ENCODE assay signal across 8 mouse cellular contexts in the genomic region with DNA sequence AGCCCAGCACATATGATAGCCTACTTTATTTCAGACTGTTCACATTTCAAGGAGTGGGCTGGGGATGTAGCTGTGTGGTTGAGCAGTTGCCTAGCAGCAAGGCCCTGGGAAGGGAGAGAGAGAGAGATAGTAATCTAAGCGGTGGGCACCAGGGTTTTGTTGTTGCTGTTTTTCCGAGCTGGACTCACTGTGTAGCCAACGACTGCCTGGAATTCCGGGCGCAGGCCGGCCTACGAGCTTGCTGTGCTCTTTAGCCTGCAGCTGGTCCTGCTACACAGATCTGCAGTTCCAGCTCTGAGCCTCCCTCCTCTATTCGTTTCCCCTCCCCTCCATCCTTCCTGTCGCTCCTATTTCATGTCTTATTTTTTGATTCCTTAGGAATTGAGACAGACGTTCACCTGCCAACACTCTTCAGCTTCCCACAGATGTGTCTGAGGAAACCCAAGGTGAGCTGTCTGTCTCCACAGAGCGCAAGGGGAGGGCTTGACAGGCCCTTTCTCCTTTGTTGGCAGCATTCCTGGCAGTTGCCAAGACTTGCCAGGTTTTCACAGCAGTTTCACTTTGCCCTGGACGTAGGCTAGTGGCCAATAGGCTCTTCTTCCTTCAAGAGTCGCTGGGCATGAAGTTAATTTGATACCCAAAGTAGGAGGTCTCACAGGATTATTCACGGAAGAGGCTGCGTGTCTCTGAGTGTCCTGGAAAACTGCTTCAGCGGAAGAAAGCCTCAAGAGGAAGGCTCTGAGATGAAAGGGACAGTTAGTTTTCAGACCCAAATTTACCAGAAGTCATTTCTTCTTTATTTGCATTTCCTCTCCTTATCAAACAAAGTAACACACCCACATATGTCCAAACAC. TPM values are rescaled to one million over a fixed set of nuclear protein-coding genes. Genes with fewer than 3 reads are reported as not detected.
DNase-seq lines count a peak whose midpoint lies in the region; ATAC-seq and TF ChIP-seq lines count a peak whose summit lies in the region.

No protein-coding gene starts in this region.

- peaks cover 5% of the 10 kb centered on the region; the same call in 1 of the 2 replicates for H3K4me1 ChIP-seq in testis, adult 2 months (ENCODE audit: control insufficient read depth, insufficient read depth, low read length)
- H3K4me1 ChIP-seq in heart, embryonic 13.5 days, result peaks cover 77% of the 10 kb centered on the region
- peaks cover 57% of the 10 kb centered on the region for H3K4me1 ChIP-seq in kidney, embryonic 16.5 days (ENCODE audit: insufficient read depth, low read length)
- H3K4me1 ChIP-seq in lung, adult 2 months (ENCODE audit: control insufficient read depth, insufficient read depth, low read length), result peaks cover 34% of the 10 kb centered on the region

- ATAC-seq in heart, embryonic 13.5 days (ENCODE audit: extremely low read depth, insufficient number of reproducible peaks, low FRiP score, low TSS enrichment), result no peak
- peak; percentile 74; the same call in 1 of the 2 replicates for ATAC-seq in kidney, embryonic 16.5 days (ENCODE audit: low FRiP score, low TSS enrichment)
- ATAC-seq in megakaryocyte progenitor cell, adult 5-6 weeks (replicated peaks; ENCODE audit: poor library complexity), result no peak

- no peaks in the 10 kb centered on the region for H3K27me3 ChIP-seq in testis, adult 2 months (ENCODE audit: control insufficient read depth, insufficient read depth, low read length)
- no peaks in the 10 kb centered on the region for H3K27me3 ChIP-seq in heart, embryonic 13.5 days (replicated peaks)
- no peaks in the 10 kb centered on the region for H3K27me3 ChIP-seq in kidney, embryonic 16.5 days (ENCODE audit: insufficient read depth, low read length)

- no peak for TF ChIP-seq POLR2A in testis, adult 2 months (IDR thresholded peaks at IDR 0.05; ENCODE audit: control insufficient read depth, low read depth, low read length)
- no peak for TF ChIP-seq POLR2A in lung, adult 2 months (IDR thresholded peaks at IDR 0.05; ENCODE audit: borderline replicate concordance, extremely low read depth, low read depth, low read length)

- peak overlapping the region; percentile 34; the same call in 1 of the 2 replicates for H3K4me2 ChIP-seq in heart, embryonic 13.5 days
- peak overlapping the region; percentile 23 for H3K4me2 ChIP-seq in kidney, embryonic 16.5 days (replicated peaks; ENCODE audit: low read depth, low read length)

- WGBS in heart, embryonic 13.5 days, result 30% methylated on average over 16 of the region's 16 CpGs
- 15% methylated on average over 16 of the region's 16 CpGs for WGBS in kidney, embryonic 16.5 days
- WGBS in lung, adult 2 months, result 11% methylated on average over 16 of the region's 16 CpGs

- H3K27ac ChIP-seq in testis, adult 2 months (ENCODE audit: control insufficient read depth, insufficient read depth, low read depth, low read length), result peak overlapping the region; percentile 64
- peak overlapping the region; percentile 62 for H3K27ac ChIP-seq in heart, embryonic 13.5 days (replicated peaks)
- H3K27ac ChIP-seq in kidney, embryonic 16.5 days (ENCODE audit: low read length), result peak overlapping the region; percentile 77

- no peaks in the 10 kb centered on the region for H3K36me3 ChIP-seq in testis, adult 2 months (ENCODE audit: control insufficient read depth, insufficient read depth, low read length)
- H3K36me3 ChIP-seq in heart, embryonic 13.5 days, result no peaks in the 10 kb centered on the region
- H3K36me3 ChIP-seq in kidney, embryonic 16.5 days (ENCODE audit: insufficient read depth, low read length), result no peaks in the 10 kb centered on the region

- H3K4me3 ChIP-seq in testis, adult 2 months (ENCODE audit: control insufficient read depth, low read depth, low read length), result no peak overlapping the region
- H3K4me3 ChIP-seq in heart, embryonic 13.5 days, result no peak overlapping the region
- H3K4me3 ChIP-seq in kidney, embryonic 16.5 days (ENCODE audit: low read length), result no peak overlapping the region
- no peak overlapping the region for H3K4me3 ChIP-seq in lung, adult 2 months (replicated peaks; ENCODE audit: extremely low read depth, low read depth, low read length)

- H3K9ac ChIP-seq in heart, embryonic 13.5 days, result 0 out of 2 replicates have a peak overlapping the region, but pooled peaks have one; percentile 5
- H3K9ac ChIP-seq in kidney, embryonic 16.5 days (replicated peaks; ENCODE audit: low read length), result 0 out of 2 replicates have a peak overlapping the region, but pooled peaks have one; percentile 35

- DNase-seq in testis, postnatal 10 days (ENCODE audit: low spot score), result no peak
- DNase-seq in embryo, embryonic 10 days (ENCODE audit: low spot score), result peak; percentile 68
- peak; percentile 73 for DNase-seq in lung, adult 2 months
- peak; percentile 65 for DNase-seq in ovary, postnatal 14 days (ENCODE audit: low spot score)

- no peak for TF ChIP-seq CTCF in testis, adult 2 months (IDR thresholded peaks at IDR 0.05; ENCODE audit: control insufficient read depth, insufficient read depth, insufficient replicate concordance, low read depth, low read length)
- no peak for TF ChIP-seq CTCF in lung, adult 2 months (IDR thresholded peaks at IDR 0.05; ENCODE audit: insufficient read depth, low read length)

- no peaks in the 10 kb centered on the region for H3K9me3 ChIP-seq in heart, embryonic 13.5 days
- no peaks in the 10 kb centered on the region for H3K9me3 ChIP-seq in kidney, embryonic 16.5 days (ENCODE audit: low read length)

RNA-seq across cellular contexts. Expression of a gene that starts 28.2 kb away (rescaled TPM):
- 24.4 and 31.2 TPM in 2 replicates for polyA plus RNA-seq in testis, adult 2 months (2012; rRNA removed)
- 47.0 and 56.0 TPM in 2 replicates for polyA plus RNA-seq in heart, embryonic 13.5 days (2015; fragmentation: Nextera tagmentation; extraction: Ambion mirVana)
- polyA plus RNA-seq in kidney, embryonic 16.5 days (2015; fragmentation: Nextera tagmentation; extraction: Ambion mirVana), result 84.8 and 94.7 TPM in 2 replicates
- 282 and 367 TPM in 2 replicates for polyA plus RNA-seq in lung, adult 2 months (2012; rRNA removed)
- 40.6 and 85.4 TPM in 2 replicates for total RNA-seq in megakaryocyte progenitor cell, adult 5-6 weeks (2015)
- 36.4 and 69.6 TPM in 2 replicates for total RNA-seq in megakaryocyte progenitor cell, adult 5-6 weeks (2017)
